Comparison of ENCODE assay signal across 6 mouse cellular contexts in the genomic region with DNA sequence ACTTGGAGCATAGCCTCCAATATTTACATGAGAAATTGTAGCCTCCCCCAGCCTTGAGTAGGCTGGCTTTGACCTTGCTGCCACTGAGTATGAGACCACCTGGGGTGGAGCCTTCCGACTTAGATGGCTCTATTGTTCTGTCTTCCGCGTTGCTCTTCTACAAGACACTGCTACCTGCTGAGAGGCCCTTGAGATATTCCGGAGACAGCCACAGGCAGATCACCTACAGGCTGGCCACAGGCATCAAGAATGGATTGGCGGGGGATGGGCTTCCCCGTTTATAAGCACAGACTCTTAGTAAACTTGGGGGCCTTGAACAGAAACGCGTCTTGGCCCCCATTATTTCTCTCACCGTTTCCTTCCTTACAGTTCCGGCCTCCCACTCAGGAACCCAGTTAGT. TPM values are rescaled to one million over a fixed set of nuclear protein-coding genes. Genes with fewer than 3 reads are reported as not detected.
"Had no signal": no experiment of that assay in that cellular context is flagged by ENCODE, and none has a peak within 500 bp of the region (broad histone marks: within the 10 kb centered on the region; RNA-seq: fewer than 3 reads in every experiment).

No protein-coding gene starts in this region.

RNA-seq across cellular contexts. Expression of a gene that starts 18.0 kb away (rescaled TPM):
- polyA plus RNA-seq: heart, embryonic 11.5 days; heart, postnatal 0 days; hindbrain, postnatal 0 days; kidney, postnatal 0 days; limb, embryonic 11.5 days; liver, adult 2 months had no signal
